Comparison of ENCODE assay signal across 10 mouse cellular contexts in genomic region chr10:117112545-117112944, GRCm38 (mm10). TPM values are rescaled to one million over a fixed set of nuclear protein-coding genes. Genes with fewer than 3 reads are reported as not detected.
DNase-seq lines count a peak whose midpoint lies in the region; ATAC-seq and TF ChIP-seq lines count a peak whose summit lies in the region.
"Had no signal": no experiment of that assay in that cellular context is flagged by ENCODE, and none has a peak within 500 bp of the region (broad histone marks: within the 10 kb centered on the region; RNA-seq: fewer than 3 reads in every experiment).

No protein-coding gene starts in this region.

- H3K9ac ChIP-seq in liver, embryonic 15.5 days, result no peak overlapping the region
- no peak overlapping the region for H3K9ac ChIP-seq in midbrain, postnatal 0 days (replicated peaks; ENCODE audit: low read length, poor library complexity, severe bottlenecking)
- H3K9ac ChIP-seq: lung, embryonic 15.5 days had no signal

- 16% methylated on average over 2 of the region's 2 CpGs for WGBS in liver, embryonic 15.5 days (ENCODE audit: insufficient replicate concordance)
- WGBS in midbrain, postnatal 0 days, result 64% methylated on average over 2 of the region's 2 CpGs

- peak; percentile 26 for DNase-seq in lung, postnatal 36 days
- no peak for DNase-seq in lung, postnatal 10 days
- peak; percentile 36 for DNase-seq in c-Kit-positive CD71-positive TER-119-negative erythroid progenitor cells, embryonic 14.5 days (ENCODE audit: low read depth)
- DNase-seq in thymus, postnatal 14 days, result peak; percentile 72
- DNase-seq in midbrain, postnatal 0 days (ENCODE audit: low spot score), result no peak
- no peak for DNase-seq in retina, embryonic 14.5 days (ENCODE audit: low spot score)
- no peak for DNase-seq in urinary bladder, postnatal 25 days (ENCODE audit: low spot score)
- DNase-seq: gastrocnemius, postnatal 36 days had no signal

- no peak overlapping the region for H3K4me3 ChIP-seq in liver, embryonic 15.5 days (replicated peaks)
- H3K4me3 ChIP-seq in midbrain, postnatal 0 days (ENCODE audit: low read depth, low read length), result no peak overlapping the region
- H3K4me3 ChIP-seq: lung, embryonic 15.5 days had no signal

- no peak for TF ChIP-seq CTCF in midbrain, postnatal 0 days (IDR thresholded peaks at IDR 0.05)

- H3K27ac ChIP-seq in liver, embryonic 15.5 days (replicated peaks), result peak overlapping the region; percentile 77
- H3K27ac ChIP-seq in midbrain, postnatal 0 days (ENCODE audit: low read depth, low read length), result no peak overlapping the region
- H3K27ac ChIP-seq: lung, embryonic 15.5 days had no signal

- no peaks in the 10 kb centered on the region for H3K9me3 ChIP-seq in liver, embryonic 15.5 days (replicated peaks)
- H3K9me3 ChIP-seq in midbrain, postnatal 0 days (ENCODE audit: low read length), result no peaks in the 10 kb centered on the region
- H3K9me3 ChIP-seq: lung, embryonic 15.5 days had no signal

- H3K27me3 ChIP-seq in liver, embryonic 15.5 days, result no peaks in the 10 kb centered on the region
- no peaks in the 10 kb centered on the region for H3K27me3 ChIP-seq in midbrain, postnatal 0 days (ENCODE audit: insufficient read depth, low read length)
- H3K27me3 ChIP-seq: lung, embryonic 15.5 days had no signal

- H3K4me1 ChIP-seq in liver, embryonic 15.5 days (replicated peaks), result peaks cover 79% of the 10 kb centered on the region
- H3K4me1 ChIP-seq in midbrain, postnatal 0 days (ENCODE audit: insufficient read depth, low read length), result no peaks in the 10 kb centered on the region

- H3K36me3 ChIP-seq in liver, embryonic 15.5 days (replicated peaks), result peaks cover 5% of the 10 kb centered on the region
- H3K36me3 ChIP-seq in midbrain, postnatal 0 days (ENCODE audit: insufficient read depth, low read length), result no peaks in the 10 kb centered on the region
- H3K36me3 ChIP-seq: lung, embryonic 15.5 days had no signal

- peak; percentile 86 for ATAC-seq in liver, embryonic 15.5 days (ENCODE audit: insufficient read depth)
- ATAC-seq in midbrain, postnatal 0 days (ENCODE audit: low FRiP score), result no peak

- H3K4me2 ChIP-seq in liver, embryonic 15.5 days, result peak overlapping the region; percentile 60
- H3K4me2 ChIP-seq in midbrain, postnatal 0 days (ENCODE audit: low read depth, low read length, poor library complexity, severe bottlenecking), result no peak overlapping the region
- H3K4me2 ChIP-seq: lung, embryonic 15.5 days had no signal

RNA-seq across cellular contexts. Expression of gene Frs2, which starts 35.8 kb away (rescaled TPM):
- polyA plus RNA-seq in liver, embryonic 15.5 days (2015; fragmentation: Nextera tagmentation; extraction: Ambion mirVana), result 6.9 and 7.5 TPM in 2 replicates
- total RNA-seq in midbrain, postnatal 0 days (2014; rRNA removed), result 20.3 and 23.4 TPM in 2 replicates
- polyA plus RNA-seq in midbrain, postnatal 0 days (2015; fragmentation: Nextera tagmentation; extraction: Ambion mirVana), result 15.2 and 17.3 TPM in 2 replicates

RNA-seq across cellular contexts. Expression of gene Cct2, which starts 48.9 kb away (rescaled TPM):
- 141 and 142 TPM in 2 replicates for polyA plus RNA-seq in liver, embryonic 15.5 days (2015; fragmentation: Nextera tagmentation; extraction: Ambion mirVana)
- 231 and 277 TPM in 2 replicates for total RNA-seq in midbrain, postnatal 0 days (2014; rRNA removed)
- polyA plus RNA-seq in midbrain, postnatal 0 days (2015; fragmentation: Nextera tagmentation; extraction: Ambion mirVana), result 208 and 213 TPM in 2 replicates

Comparison
In these comparisons a context has a peak if more than half of its experiments do, and no peak if none do; other contexts are left out.
1. DNase-seq: peak in lung, postnatal 36 days (single experiment), c-Kit-positive CD71-positive TER-119-negative erythroid progenitor cells, embryonic 14.5 days (single experiment) and thymus, postnatal 14 days (single experiment); none in lung, postnatal 10 days (single experiment), midbrain, postnatal 0 days (single experiment), retina, embryonic 14.5 days (single experiment) and urinary bladder, postnatal 25 days (single experiment).